24 mouse cellular contexts compared by ENCODE assay signal in genomic region chr16:24181388-24181787, GRCm38 (mm10).
DNase-seq lines count a peak whose midpoint lies in the region; ATAC-seq and TF ChIP-seq lines count a peak whose summit lies in the region.
"Had no signal": no experiment of that assay in that cellular context is flagged by ENCODE, and none has a peak within 500 bp of the region (broad histone marks: within the 10 kb centered on the region; RNA-seq: fewer than 3 reads in every experiment).

No protein-coding gene starts in this region.

- H3K27ac ChIP-seq in gastrocnemius, adult 2 months = 0 out of 2 replicates have a peak overlapping the region, but pooled peaks have one; percentile 24
- H3K27ac ChIP-seq: embryonic facial prominence, embryonic 12.5 days; embryonic facial prominence, embryonic 15.5 days; hindbrain, embryonic 10.5 days; hindbrain, embryonic 14.5 days; hindbrain, postnatal 0 days had no signal

- peak; percentile 67; the same call in 1 of the 2 replicates for ATAC-seq in megakaryocyte, adult 5-6 weeks (ENCODE audit: poor library complexity, severe bottlenecking)
- ATAC-seq in megakaryocyte progenitor cell, adult 5-6 weeks (replicated peaks; ENCODE audit: poor library complexity) = no peak
- ATAC-seq: activated CD4-positive, CD25-positive, alpha-beta regulatory T cell, adult 4 months; forebrain, embryonic 14.5 days; forebrain, postnatal 0 days; hindbrain, postnatal 0 days had no signal

- TF ChIP-seq CTCF in gastrocnemius, adult 2 months (IDR thresholded peaks at IDR 0.05) = no peak

- no peak overlapping the region for H3K4me3 ChIP-seq in gastrocnemius, adult 2 months
- H3K4me3 ChIP-seq: embryonic facial prominence, embryonic 12.5 days; embryonic facial prominence, embryonic 15.5 days; hindbrain, embryonic 10.5 days had no signal

- intact Hi-C loops in gastrocnemius, adult 2 months (cut with DNase I) = no loop called here

- DNase-seq in gastrocnemius, adult 2 months = no peak
- DNase-seq in gastrocnemius, adult 8-10 months (ENCODE audit: low spot score in 2 of 2) = no peak
- DNase-seq in thymus, postnatal 0 days (ENCODE audit: low spot score) = peak; percentile 67
- DNase-seq in thymus, adult 18-20 months = no peak
- DNase-seq in thymus, postnatal 4 days = peak; percentile 56
- DNase-seq in adipocyte (ENCODE audit: low spot score) = no peak
- DNase-seq: B cell, adult 2 months; cerebellum, adult 11 months; cerebellum, adult 2 months; cerebellum, adult 9-11 months; cerebellum, postnatal 25 days; forebrain, postnatal 0 days; gastrocnemius, postnatal 10 days; gastrocnemius, postnatal 36 days; heart, postnatal 36 days had no signal

Comparison
In these comparisons a context has a peak if more than half of its experiments do, and no peak if none do; other contexts are left out.
1. DNase-seq: peak in thymus, postnatal 0 days (single experiment) and thymus, postnatal 4 days (single experiment); none in gastrocnemius, adult 2 months (single experiment), gastrocnemius, adult 8-10 months (0 of 2), thymus, adult 18-20 months (0 of 2) and adipocyte (single experiment).